Mouse (Mus musculus): ENCODE results near the gene Olfr517. TPM values are rescaled to one million over a fixed set of nuclear protein-coding genes. Genes with fewer than 3 reads are reported as not detected.

The Olfr517 gene
- total RNA-seq (2022) = not detected

- DNase-seq (ENCODE audit: low spot score in 2 of 2) = no peak
Measured at GRCm38 (mm10) chr7:108872279-108872678, at the start of gene Olfr517. Olfr517 (minus strand) TSS chr7:108872379.

- no peak for DNase-seq (ENCODE audit: low spot score in 2 of 2)
Measured at GRCm38 (mm10) chr7:108903969-108904368, 31.8 kb upstream of the Olfr517 start.

- no peak for DNase-seq (ENCODE audit: low spot score in 2 of 2)
Measured at GRCm38 (mm10) chr7:108894320-108894719, 22.1 kb upstream of the Olfr517 start, which contains the start of gene Olfr519. Olfr519 (minus strand) TSS chr7:108894420.

GRCm38 (mm10) chr7:108884906-108885305 is 12.7 kb upstream of the Olfr517 start, which contains the start of gene Olfr518:
Olfr518 (minus strand) TSS chr7:108885006.
- no peak for DNase-seq (ENCODE audit: low spot score in 2 of 2)

GRCm38 (mm10) chr7:108850429-108850828 is 21.8 kb downstream of the Olfr517 start, which contains the start of gene Olfr516:
Olfr516 (minus strand) TSS chr7:108850529.
- DNase-seq (ENCODE audit: low spot score in 2 of 2) = no peak

GRCm38 (mm10) chr7:108825897-108826296 is 46.3 kb downstream of the Olfr517 start, which contains the start of gene Olfr514:
Olfr514 (minus strand) TSS chr7:108825997.
- no peak for DNase-seq (ENCODE audit: low spot score in 2 of 2)

Other genes starting within 250 kb of the Olfr517 start
- not detected for gene Olfr508, start 242.4 kb downstream of the Olfr517 start, total RNA-seq (2022)
- not detected for gene Olfr509, start 220.5 kb downstream of the Olfr517 start, total RNA-seq (2022)
- not detected for gene Olfr510, start 206.0 kb downstream of the Olfr517 start, total RNA-seq (2022)
- not detected for gene Olfr512, start 159.1 kb downstream of the Olfr517 start, total RNA-seq (2022)
- not detected for gene Olfr513, start 121.4 kb downstream of the Olfr517 start, total RNA-seq (2022)
- not detected for gene Olfr514, start 46.4 kb downstream of the Olfr517 start, total RNA-seq (2022)
- gene Olfr516, start 21.9 kb downstream of the Olfr517 start, total RNA-seq (2022) = not detected
- gene Olfr518, start 12.6 kb upstream of the Olfr517 start, total RNA-seq (2022) = not detected
- not detected for gene Olfr519, start 22.0 kb upstream of the Olfr517 start, total RNA-seq (2022)
- gene Nlrp10, start 57.8 kb upstream of the Olfr517 start, total RNA-seq (2022) = under 1 TPM; 0.33 to 0.57 (median 0.45) TPM
- 100 to 1,000 TPM; 101 to 102 (median 101) TPM for gene Eif3f, start 62.0 kb upstream of the Olfr517 start, total RNA-seq (2022)
- gene Tub, start 78.0 kb upstream of the Olfr517 start, total RNA-seq (2022) = 100 to 1,000 TPM; 107 to 129 (median 115) TPM
- 10 to 100 TPM; 66.2 to 71.1 (median 68.6) TPM for gene Ric3, start 211.0 kb upstream of the Olfr517 start, total RNA-seq (2022)